Mouse (Mus musculus): ENCODE results near the gene Drc7.

DNA sequence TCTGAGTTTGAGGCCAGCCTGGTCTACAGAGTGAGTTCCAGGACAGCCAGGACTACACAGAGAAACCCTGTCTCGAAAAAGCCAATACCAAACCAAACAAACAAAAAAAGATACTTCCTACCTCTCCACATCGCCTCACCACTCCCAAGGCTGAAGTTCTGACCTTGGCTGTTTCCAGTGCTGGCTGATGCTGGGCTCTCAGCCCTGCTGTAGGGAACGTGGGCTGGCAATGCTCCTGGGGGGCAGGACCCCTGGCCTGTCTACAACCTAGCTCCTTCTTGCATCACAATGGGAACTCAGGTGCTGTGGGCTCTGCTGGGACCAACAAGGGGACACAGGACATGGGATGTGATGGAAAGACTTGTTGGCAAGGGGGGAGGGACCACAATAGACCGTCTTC, 58.2 kb downstream of the Drc7 start:
- TF ChIP-seq POLR2A (IDR thresholded peaks at IDR 0.05; ENCODE audit: extremely low read depth, insufficient read depth, low read length) = no peak
- TF ChIP-seq CTCF (IDR thresholded peaks at IDR 0.05; ENCODE audit: extremely low read depth, insufficient read depth, low read length) = no peak
